Mouse (Mus musculus) small intestine, adult 2 months (tissue): Measurements from ENCODE around the gene Ptprd. TPM values are rescaled to one million over a fixed set of nuclear protein-coding genes. Genes with fewer than 3 reads are reported as not detected.

Source experiments
- H3K27ac ChIP-seq: fragments of 200-500 bp; 2 replicates; pipeline ENCODE4 v1.5.1; 2012; ENCODE audit warnings: low read depth, low read length, control low read depth, inconsistent platforms; ENCODE audit not compliant: insufficient read depth
- H3K27me3 ChIP-seq: fragments of 200-500 bp; 2 replicates; pipeline ENCODE4 v1.6.1; 2012; ENCODE audit warnings: mild to moderate bottlenecking, moderate library complexity, low read length, inconsistent platforms; ENCODE audit not compliant: control insufficient read depth, insufficient read depth
- H3K36me3 ChIP-seq: fragments of 200-500 bp; 2 replicates; pipeline ENCODE4 v1.6.1; 2012; ENCODE audit warnings: mild to moderate bottlenecking, low read length, control low read depth, inconsistent platforms; ENCODE audit not compliant: control insufficient read depth, insufficient read depth
- H3K4me1 ChIP-seq: fragments of 200-500 bp; 2 replicates; pipeline ENCODE4 v1.6.1; 2012; ENCODE audit warnings: low read length, inconsistent platforms, mixed read lengths; ENCODE audit not compliant: control insufficient read depth, insufficient read depth, insufficient read length
- H3K4me3 ChIP-seq: fragments of 200-500 bp; 2 replicates; pipeline ENCODE4 v1.5.1; 2012; ENCODE audit warnings: low read depth, mild to moderate bottlenecking, control low read depth, inconsistent platforms, low read length, moderate library complexity
- CTCF ChIP-seq: fragments of 200-500 bp; IDR thresholded peaks from 2 replicates; pipeline ENCODE4 v1.5.1; 2012; ENCODE audit warnings: low read depth, mild to moderate bottlenecking, control low read depth, inconsistent platforms, low read length, moderate library complexity, mixed read lengths; ENCODE audit not compliant: insufficient replicate concordance, insufficient read length; ENCODE audit errors: extremely low read depth
- POLR2A ChIP-seq: fragments of 200-500 bp; IDR thresholded peaks from 2 replicates; pipeline ENCODE4 v1.6.1; 2012; ENCODE audit warnings: low read depth, mild to moderate bottlenecking, control low read depth, inconsistent platforms, low read length, moderate library complexity
- WGBS: fragments of 180-500 bp; shearing (Covaris S2); methylation state at CpG from one replicate; pipeline ENCODE4 v1.1.7; 2018; 5-methylcytosine and 5-hydroxymethylcytosine counted together
- polyA plus RNA-seq: library from polyadenylated mRNA; depleted of rRNA; stranded (reverse); fragments of >200 nt; gene quantifications from 2 replicates; pipeline ENCODE4 v1.2.3, GENCODE M21; 2012

Gene Ptprd
- polyA plus RNA-seq, 1 experiment, result 1.5 TPM

DNA sequence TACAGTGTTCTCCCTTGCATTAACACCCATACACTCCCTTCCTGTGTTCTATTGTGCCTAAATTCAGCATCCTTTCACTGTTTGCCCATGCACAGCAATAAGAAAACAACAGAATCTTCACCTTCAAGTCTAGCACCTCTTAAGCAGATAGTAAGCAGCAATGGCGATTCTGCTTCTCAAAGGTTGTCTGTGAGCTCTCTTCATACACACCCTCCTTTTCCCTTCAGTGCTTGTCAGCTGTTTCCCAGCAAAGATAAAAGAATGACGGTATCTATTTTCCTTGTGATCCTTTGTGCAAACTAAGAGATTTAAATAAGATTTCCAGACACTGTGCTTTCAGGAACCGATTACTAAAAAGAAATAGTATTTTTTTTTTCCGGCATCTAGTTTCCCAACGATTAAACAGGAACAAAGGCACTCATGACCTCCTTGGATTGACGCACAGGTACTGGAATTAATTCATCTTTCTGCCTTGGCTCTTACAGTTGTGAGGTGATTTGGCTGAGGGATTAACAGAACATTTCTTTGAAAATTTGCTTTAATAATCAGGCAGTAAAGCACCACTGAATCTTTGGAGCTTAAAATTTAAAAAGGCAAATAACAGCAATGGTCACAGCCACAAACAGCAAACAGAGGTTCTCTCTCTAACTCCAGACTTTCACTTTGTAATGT is 1161.1 kb downstream of the Ptprd start:
- WGBS, result 55% methylated on average over 6 of the region's 6 CpGs
- H3K27ac ChIP-seq, result no peak overlapping the region
- H3K4me3 ChIP-seq, result no peak overlapping the region
- H3K27me3 ChIP-seq, result no peaks in the 10 kb centered on the region
- no peaks in the 10 kb centered on the region for H3K4me1 ChIP-seq
- H3K36me3 ChIP-seq, result no peaks in the 10 kb centered on the region
- TF ChIP-seq CTCF (no peak), POLR2A (no peak)

DNA sequence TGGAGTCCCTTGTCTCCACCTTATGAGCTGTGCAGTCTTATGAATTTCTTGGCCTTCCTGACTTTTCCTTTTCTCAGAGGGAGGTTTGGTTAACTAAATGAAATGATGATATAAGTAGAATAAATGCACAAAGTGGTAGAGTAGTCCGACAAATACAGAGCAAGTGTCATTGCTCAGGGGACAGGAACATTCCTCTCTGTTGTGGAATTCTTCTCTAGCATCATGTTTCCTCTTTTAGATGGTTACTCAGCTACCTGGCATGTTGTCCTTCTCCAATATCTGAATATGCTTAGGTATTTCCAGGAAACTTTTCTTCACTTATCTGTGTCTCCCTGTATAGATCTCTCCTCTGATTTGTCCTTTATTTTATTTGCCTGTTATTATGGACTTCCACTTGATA is 1207.3 kb downstream of the Ptprd start:
- no peaks in the 10 kb centered on the region for H3K27me3 ChIP-seq
- no peak overlapping the region for H3K4me3 ChIP-seq
- H3K36me3 ChIP-seq, result no peaks in the 10 kb centered on the region
- WGBS, result 72% methylated on average over 1 of the region's 1 CpGs
- H3K27ac ChIP-seq, result no peak overlapping the region
- no peak for TF ChIP-seq CTCF
- no peak for TF ChIP-seq POLR2A
- no peaks in the 10 kb centered on the region for H3K4me1 ChIP-seq

DNA sequence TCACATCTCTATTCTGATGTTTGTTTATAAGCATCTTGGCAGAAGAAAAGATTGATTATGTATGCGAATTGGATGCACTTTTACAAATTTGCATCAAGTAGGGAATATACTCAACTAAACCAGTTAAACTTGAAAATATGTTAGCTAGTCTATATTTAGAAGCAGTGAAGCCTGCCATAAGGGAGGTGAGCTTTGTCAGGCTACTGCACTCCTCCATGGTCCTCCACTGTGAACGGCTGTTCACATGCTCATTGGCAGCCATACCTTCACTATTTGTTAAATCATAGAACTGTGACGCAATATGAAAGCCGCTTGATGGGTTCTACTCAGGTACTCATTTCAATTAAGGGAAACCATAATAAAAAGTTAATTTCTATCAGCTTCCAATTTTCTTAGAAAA is 1215.6 kb downstream of the Ptprd start:
- WGBS, result 91% methylated on average over 4 of the region's 4 CpGs
- H3K27ac ChIP-seq, result no peak overlapping the region
- no peaks in the 10 kb centered on the region for H3K27me3 ChIP-seq
- no peak overlapping the region for H3K4me3 ChIP-seq
- TF ChIP-seq POLR2A (no peak), CTCF (no peak)
- no peaks in the 10 kb centered on the region for H3K4me1 ChIP-seq
- H3K36me3 ChIP-seq, result no peaks in the 10 kb centered on the region

DNA sequence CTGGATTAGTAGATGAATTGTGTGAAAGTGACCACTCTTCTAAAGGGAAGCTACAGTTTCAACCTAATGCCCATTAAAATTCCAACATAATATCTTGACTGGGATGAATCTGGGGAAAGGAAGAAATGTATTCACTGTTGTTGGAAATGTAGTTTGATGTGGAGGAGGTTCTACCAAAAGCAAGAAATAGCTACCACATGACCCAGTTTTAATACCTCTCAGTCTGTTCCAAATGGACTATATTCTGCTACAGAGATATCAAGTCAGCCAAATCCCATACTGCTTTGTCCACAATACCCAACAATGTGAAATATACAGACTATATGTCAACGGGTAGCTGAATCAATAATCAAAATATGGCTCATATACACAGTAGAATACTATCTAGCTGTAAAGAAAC is 1221.8 kb downstream of the Ptprd start:
- no peaks in the 10 kb centered on the region for H3K27me3 ChIP-seq
- WGBS, result 81% methylated on average over 1 of the region's 1 CpGs

DNA sequence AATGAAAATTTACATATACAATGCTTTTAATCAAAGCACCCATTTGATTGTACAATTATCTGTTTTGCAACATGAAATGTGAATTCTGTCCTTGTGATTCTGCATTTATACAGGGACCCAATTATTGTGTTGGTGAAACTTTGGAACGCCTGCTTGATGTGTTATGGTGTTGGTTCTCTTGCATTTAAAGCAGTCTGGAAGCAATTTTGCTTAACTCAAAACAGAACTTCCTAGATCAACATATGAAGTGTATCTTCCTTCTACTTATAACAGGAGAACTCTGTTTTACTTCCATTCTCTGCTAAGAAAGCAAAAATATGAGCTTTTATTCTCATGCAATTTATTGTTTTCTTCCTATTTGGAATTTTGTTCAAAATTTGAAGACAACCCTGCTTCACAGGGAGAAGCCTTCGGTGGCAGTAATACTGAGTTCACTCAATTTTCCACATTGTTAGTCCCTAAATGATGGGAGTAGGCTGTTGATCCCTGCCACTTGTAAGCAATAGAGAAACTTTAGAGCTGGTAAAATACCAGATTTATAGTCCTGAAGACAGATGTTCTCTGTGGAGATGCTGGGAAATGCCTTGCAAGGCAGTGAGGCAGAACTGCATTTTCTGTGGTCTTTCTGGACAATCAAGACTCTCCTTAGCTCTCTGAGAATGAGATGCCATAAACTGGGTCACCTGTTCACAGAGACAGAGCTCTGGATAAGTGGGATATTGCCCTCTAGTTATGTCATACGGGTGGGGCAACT is 1234.5 kb downstream of the Ptprd start:
- 80% methylated on average over 3 of the region's 3 CpGs for WGBS
- Histone ChIP-seq H3K36me3 (no peaks in the 10 kb centered on the region), H3K4me1 (no peaks in the 10 kb centered on the region), H3K27me3 (no peaks in the 10 kb centered on the region), H3K4me3 (no peak overlapping the region), H3K27ac (no peak overlapping the region)
- TF ChIP-seq POLR2A, result no peak
- no peak for TF ChIP-seq CTCF

More for the DNA sequence above, 1221.8 kb downstream of the Ptprd start:
- no peaks in the 10 kb centered on the region for H3K36me3 ChIP-seq
- no peak overlapping the region for H3K4me3 ChIP-seq
- TF ChIP-seq CTCF, result no peak
- no peak for TF ChIP-seq POLR2A
- H3K4me1 ChIP-seq, result no peaks in the 10 kb centered on the region
- no peak overlapping the region for H3K27ac ChIP-seq

DNA sequence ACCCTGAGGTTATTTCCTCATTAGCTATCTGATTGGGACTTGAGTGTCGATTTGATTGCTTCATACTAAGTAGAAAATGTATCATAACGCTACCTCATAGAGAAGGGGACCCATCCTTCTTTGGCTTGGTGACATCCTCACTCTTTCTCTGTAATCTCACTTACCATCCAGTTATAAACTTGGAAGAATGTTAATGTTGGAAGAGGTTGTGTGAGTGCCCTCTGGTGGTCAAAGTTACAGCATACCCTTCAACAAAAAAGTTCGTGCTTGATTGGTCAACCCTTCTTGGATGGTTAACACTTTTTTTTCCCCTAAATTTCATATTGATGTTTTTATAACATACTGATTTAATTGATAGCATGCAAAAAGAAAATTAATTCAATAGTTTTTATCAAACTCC is 1263.5 kb downstream of the Ptprd start:
- TF ChIP-seq CTCF, result no peak
- no peak for TF ChIP-seq POLR2A
- H3K27me3 ChIP-seq, result no peaks in the 10 kb centered on the region

More for the DNA sequence above, 1263.5 kb downstream of the Ptprd start:
- no peak overlapping the region for H3K27ac ChIP-seq
- 27% methylated on average over 3 of the region's 3 CpGs for WGBS
- no peaks in the 10 kb centered on the region for H3K36me3 ChIP-seq
- H3K4me3 ChIP-seq, result no peak overlapping the region
- H3K4me1 ChIP-seq, result no peaks in the 10 kb centered on the region
